Mouse (Mus musculus): ENCODE measurements around the gene Trove2. TPM values are rescaled to one million over a fixed set of nuclear protein-coding genes. Genes with fewer than 3 reads are reported as not detected.

The Trove2 gene
- total and polyA plus RNA-seq, 3 experiments = 4.5 to 4.6 TPM; not detected in 1

DNA sequence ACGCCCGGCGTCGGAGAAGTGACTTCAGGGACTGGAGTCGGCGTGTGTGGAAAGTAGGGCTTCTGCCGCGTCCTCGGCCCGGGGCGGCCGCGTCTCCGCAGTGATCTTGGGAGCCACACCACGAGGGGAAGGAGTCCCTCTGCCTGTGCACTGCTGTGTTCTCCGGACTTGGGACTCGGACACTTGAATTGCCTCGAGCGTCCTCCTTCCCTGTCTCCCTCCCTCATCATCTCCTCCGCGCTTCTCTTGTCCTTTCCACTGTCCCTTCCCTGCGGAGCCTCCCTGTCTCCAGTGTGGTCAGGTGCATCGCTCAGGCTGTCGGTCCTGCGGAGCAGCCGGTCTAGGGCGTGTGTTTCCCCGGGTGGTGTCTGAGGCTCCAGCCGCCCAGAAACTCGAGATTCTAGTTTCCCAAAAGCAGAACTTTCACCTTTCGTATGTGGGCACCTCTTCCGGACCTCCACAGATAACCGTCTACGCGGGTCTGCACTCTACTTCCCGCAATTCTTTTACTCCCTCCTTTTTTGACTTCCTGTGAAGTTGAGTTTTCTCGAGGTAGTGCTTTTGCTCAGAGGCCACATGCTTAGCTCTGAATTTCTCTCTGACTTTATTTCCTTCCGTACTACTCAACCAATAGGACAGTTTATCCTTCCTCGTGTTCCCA lies 820 bp upstream of the Trove2 start:
- Histone ChIP-seq H3K4me3 (ENCODE audit: control insufficient read depth in 1 of 2, insufficient read depth in 1 of 2, low read depth in 2 of 2, low read length in 2 of 2) (peak overlapping the region; percentile 71 to 72), H3K27ac (ENCODE audit: control insufficient read depth, low read depth, low read length) (peak overlapping the region; percentile 85), H3K36me3 (ENCODE audit: control insufficient read depth in 1 of 2, insufficient read depth in 2 of 2, low read length in 2 of 2) (peaks cover 9 to 35% of the 10 kb centered on the region in 2 experiments), H3K9ac (ENCODE audit: control insufficient read depth, low read depth, low read length, poor library complexity, severe bottlenecking) (peak overlapping the region; percentile 92), H3K79me2 (ENCODE audit: control insufficient read depth, insufficient read depth, low read length, poor library complexity) (peaks cover 34% of the 10 kb centered on the region), H3K27me3 (ENCODE audit: control insufficient read depth in 1 of 2, insufficient read depth in 2 of 2, low read length in 2 of 2) (no peaks in the 10 kb centered on the region), H3K4me1 (ENCODE audit: control insufficient read depth in 1 of 2, insufficient read depth in 2 of 2, low read length in 2 of 2) (peaks cover 0 to 8% of the 10 kb centered on the region in 2 experiments; a peak in 2 of 4 replicates), H3K9me3 (replicated peaks; ENCODE audit: insufficient read depth, low read length) (no peaks in the 10 kb centered on the region)
- DNase-seq (ENCODE audit: low read depth, low spot score) = peak; percentile 80
- TF ChIP-seq ETS1 (IDR thresholded peaks at IDR 0.05; ENCODE audit: low read depth, low read length) = 0 out of 2 replicates have a peak, but pooled peaks have one; percentile 50
- TF ChIP-seq TAL1 (IDR thresholded peaks at IDR 0.05; ENCODE audit: low read length) = no peak
- TF ChIP-seq GABPA (IDR thresholded peaks at IDR 0.05; ENCODE audit: low read depth, low read length) = no peak
- TF ChIP-seq RAD21 (IDR thresholded peaks at IDR 0.05; ENCODE audit: low read depth, low read length) = no peak
- TF ChIP-seq MAX (IDR thresholded peaks at IDR 0.05; ENCODE audit: low read length) = peak; percentile 93
- TF ChIP-seq MAFK (IDR thresholded peaks at IDR 0.05; ENCODE audit: borderline replicate concordance, low read depth, low read length) = no peak
- peak; percentile 64 for TF ChIP-seq MXI1 (IDR thresholded peaks at IDR 0.05; ENCODE audit: low read depth, low read length)
- no peak for TF ChIP-seq MEF2A (IDR thresholded peaks at IDR 0.05; ENCODE audit: extremely low read depth, insufficient replicate concordance, low read depth, low read length, poor library complexity, severe bottlenecking)
- TF ChIP-seq SIN3A (IDR thresholded peaks at IDR 0.05; ENCODE audit: low read length) = peak; percentile 14
- TF ChIP-seq ZC3H11A (IDR thresholded peaks at IDR 0.05; ENCODE audit: low read depth, low read length) = no peak
- no peak for TF ChIP-seq USF2 (IDR thresholded peaks at IDR 0.05; ENCODE audit: borderline replicate concordance in 1 of 2, insufficient read depth in 1 of 2, low read depth in 1 of 2, low read length in 2 of 2)
- peak; percentile 77 for TF ChIP-seq MYC (IDR thresholded peaks at IDR 0.05; ENCODE audit: low read depth, low read length)
- TF ChIP-seq KAT2A (conservative IDR thresholded peaks at IDR 0.05; ENCODE audit: low read depth, low read length) = no peak
- TF ChIP-seq USF1 (IDR thresholded peaks at IDR 0.05; ENCODE audit: low read depth, low read length) = 0 out of 2 replicates have a peak, but pooled peaks have one; percentile 25
- no peak for TF ChIP-seq ZNF384 (IDR thresholded peaks at IDR 0.05; ENCODE audit: low read depth, low read length)
- TF ChIP-seq TBP (IDR thresholded peaks at IDR 0.05; ENCODE audit: low read depth, low read length) = peak; percentile 71; the same call in 1 of the 2 replicates
- peak; percentile 2; the same call in 1 of the 2 replicates for TF ChIP-seq POLR2AphosphoS2 (IDR thresholded peaks at IDR 0.05; ENCODE audit: low read length)
- 0 out of 2 replicates have a peak, but pooled peaks have one; percentile 27 for TF ChIP-seq RCOR1 (IDR thresholded peaks at IDR 0.05; ENCODE audit: low read depth, low read length)
- no peak for TF ChIP-seq CTCF (IDR thresholded peaks at IDR 0.05 in 2 of 3, conservative IDR thresholded peaks at IDR 0.05 in 1 of 3; ENCODE audit: control insufficient read depth in 1 of 3, insufficient read depth in 1 of 3, low read depth in 2 of 3, low read length in 3 of 3, poor library complexity in 1 of 3, severe bottlenecking in 1 of 3)
- TF ChIP-seq MYB (IDR thresholded peaks at IDR 0.05; ENCODE audit: low read depth, low read length) = 0 out of 2 replicates have a peak, but pooled peaks have one; percentile 28
- TF ChIP-seq ZKSCAN1 (IDR thresholded peaks at IDR 0.05; ENCODE audit: low read depth, low read length) = no peak
- peak; percentile 56; the same call in 1 of the 2 replicates for TF ChIP-seq HCFC1 (IDR thresholded peaks at IDR 0.05; ENCODE audit: low read depth, low read length)
- no peak for TF ChIP-seq BHLHE40 (IDR thresholded peaks at IDR 0.05; ENCODE audit: borderline replicate concordance, low read depth, low read length)
- TF ChIP-seq MAZ (IDR thresholded peaks at IDR 0.05; ENCODE audit: low read depth, low read length) = no peak
- no peak for TF ChIP-seq JUND (IDR thresholded peaks at IDR 0.05; ENCODE audit: low read depth, low read length)
- TF ChIP-seq CHD2 (IDR thresholded peaks at IDR 0.05; ENCODE audit: low read length) = no peak
- TF ChIP-seq SMC3 (IDR thresholded peaks at IDR 0.05; ENCODE audit: low read depth, low read length) = no peak
- peak in 1 of 2 experiments; percentile 58; a peak in 3 of 4 replicates for TF ChIP-seq POLR2A (IDR thresholded peaks at IDR 0.05; ENCODE audit: control insufficient read depth in 1 of 2, insufficient read depth in 1 of 2, low read depth in 1 of 2, low read length in 2 of 2, poor library complexity in 1 of 2)
- TF ChIP-seq NELFE (IDR thresholded peaks at IDR 0.05; ENCODE audit: low read depth, low read length) = peak; percentile 22; the same call in 1 of the 2 replicates
- TF ChIP-seq UBTF (IDR thresholded peaks at IDR 0.05; ENCODE audit: borderline replicate concordance, insufficient read depth, low read depth, low read length) = no peak
- TF ChIP-seq NRF1 (IDR thresholded peaks at IDR 0.05; ENCODE audit: insufficient read depth, low read depth, low read length, poor library complexity, severe bottlenecking) = no peak
- no peak for TF ChIP-seq POLR2AphosphoS5 (IDR thresholded peaks at IDR 0.05; ENCODE audit: borderline replicate concordance, low read depth, low read length)
- TF ChIP-seq ELF1 (IDR thresholded peaks at IDR 0.05; ENCODE audit: low read depth, low read length) = peak; percentile 67
- TF ChIP-seq TCF12 (IDR thresholded peaks at IDR 0.05; ENCODE audit: low read depth, low read length) = peak; percentile 36
- peak; percentile 85 for TF ChIP-seq E2F4 (IDR thresholded peaks at IDR 0.05; ENCODE audit: borderline replicate concordance, low read depth, low read length)
- TF ChIP-seq ZMIZ1 (IDR thresholded peaks at IDR 0.05; ENCODE audit: low read depth, low read length) = no peak
